Mouse (Mus musculus): Measurements from ENCODE around the gene Gm21833. TPM values are rescaled to one million over a fixed set of nuclear protein-coding genes. Genes with fewer than 3 reads are reported as not detected.

Gm21833 gene
- polyA plus RNA-seq (2015; fragmentation: Illumina TruSeq; extraction: RNeasy Lipid Tissue Mini Kit (QIAGEN cat#74804); ENCODE audit: low read depth, low replicate concordance): not detected

DNA sequence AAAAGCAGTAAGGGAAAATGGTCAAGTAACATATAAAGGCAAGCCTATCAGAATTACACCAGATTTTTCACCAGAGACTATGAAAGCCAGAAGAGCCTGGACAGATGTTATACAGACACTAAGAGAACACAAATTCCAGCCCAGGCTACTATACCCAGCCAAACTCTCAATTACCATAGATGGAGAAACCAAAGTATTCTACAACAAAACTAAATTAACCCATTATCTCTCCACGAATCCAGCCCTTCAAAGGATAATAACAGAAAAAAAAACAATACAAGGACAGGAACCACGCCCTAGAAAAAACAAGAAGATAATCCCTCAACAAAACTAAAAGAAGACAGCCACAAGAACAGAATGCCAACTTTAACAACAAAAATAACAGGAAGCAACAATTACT, at the start of gene Gm21833:
Gm21833 (plus strand) TSS at position 301 of the 400 bp plus-strand sequence.

All from brain, adult 10 weeks (tissue).